Mouse (Mus musculus) heart, postnatal 4 days (tissue): ENCODE results near the gene Mcts2. TPM values are rescaled to one million over a fixed set of nuclear protein-coding genes. Genes with fewer than 3 reads are reported as not detected.
A peak's percentile ranks its signal among the peaks of the same experiment; 100 is the strongest.
"Not testable (repeated sequence)": the region's sequence is repeated elsewhere in the genome, so short reads cannot be mapped to it uniquely, and the experiment has no call there.

ENCODE experiments used
- DNase-seq: peaks from one replicate; pipeline ENCODE4 v3.0.0; 2021
- total RNA-seq, 2 experiments: library from RNA; stranded (reverse); gene quantifications; 2 replicates each; pipeline ENCODE4 v1.2.3; 2021

The Mcts2 gene
- total RNA-seq, result 10 to 100 TPM; 19.9 to 20.2 TPM

GRCm38 (mm10) chr2:152686806-152687267, at the start of gene Mcts2:
TSS of gene Mcts2 (plus strand) at chr2:152687035.
- DNase-seq, result peak; percentile 96

DNA sequence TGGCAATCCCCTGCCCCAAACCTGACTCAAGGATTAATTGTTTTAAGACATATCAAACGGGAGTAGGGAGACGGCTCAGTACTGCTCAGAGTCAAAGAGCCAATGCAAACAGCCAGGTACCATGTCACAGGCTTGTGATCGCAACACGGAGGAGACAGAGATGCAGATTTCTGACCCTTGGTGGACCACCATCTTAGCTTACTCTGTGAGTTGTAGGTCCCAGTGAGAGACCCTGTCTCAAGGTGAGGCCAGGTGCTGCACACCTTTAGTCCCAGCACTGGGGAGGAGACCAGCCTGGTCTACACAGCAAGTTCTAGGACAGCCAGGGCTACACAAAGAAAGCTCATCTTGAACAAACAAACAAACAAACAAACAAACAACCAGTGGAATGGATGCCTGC, 49.5 kb upstream of the Mcts2 start:
- DNase-seq, result peak; percentile 12

DNA sequence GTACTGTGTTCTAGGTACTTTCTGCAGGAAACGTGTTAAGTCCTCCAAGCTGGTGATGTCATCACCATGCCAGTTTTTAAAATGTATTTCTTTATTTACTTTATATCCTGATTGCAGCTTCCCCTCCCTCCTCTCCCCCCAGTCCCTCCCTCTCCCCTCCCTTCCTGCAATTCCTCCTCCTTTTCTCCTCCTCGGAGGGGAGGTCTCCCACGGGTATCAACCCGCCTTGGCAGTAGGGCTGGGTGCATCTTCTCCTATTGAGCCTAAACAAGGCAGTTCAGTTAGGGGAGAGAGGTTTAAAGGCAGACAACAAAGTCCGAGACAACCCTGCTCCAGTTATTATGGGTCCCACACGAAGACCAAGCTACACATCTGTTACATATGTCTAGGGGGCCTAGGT, 48.0 kb upstream of the Mcts2 start:
- peak; percentile 24 for DNase-seq

DNA sequence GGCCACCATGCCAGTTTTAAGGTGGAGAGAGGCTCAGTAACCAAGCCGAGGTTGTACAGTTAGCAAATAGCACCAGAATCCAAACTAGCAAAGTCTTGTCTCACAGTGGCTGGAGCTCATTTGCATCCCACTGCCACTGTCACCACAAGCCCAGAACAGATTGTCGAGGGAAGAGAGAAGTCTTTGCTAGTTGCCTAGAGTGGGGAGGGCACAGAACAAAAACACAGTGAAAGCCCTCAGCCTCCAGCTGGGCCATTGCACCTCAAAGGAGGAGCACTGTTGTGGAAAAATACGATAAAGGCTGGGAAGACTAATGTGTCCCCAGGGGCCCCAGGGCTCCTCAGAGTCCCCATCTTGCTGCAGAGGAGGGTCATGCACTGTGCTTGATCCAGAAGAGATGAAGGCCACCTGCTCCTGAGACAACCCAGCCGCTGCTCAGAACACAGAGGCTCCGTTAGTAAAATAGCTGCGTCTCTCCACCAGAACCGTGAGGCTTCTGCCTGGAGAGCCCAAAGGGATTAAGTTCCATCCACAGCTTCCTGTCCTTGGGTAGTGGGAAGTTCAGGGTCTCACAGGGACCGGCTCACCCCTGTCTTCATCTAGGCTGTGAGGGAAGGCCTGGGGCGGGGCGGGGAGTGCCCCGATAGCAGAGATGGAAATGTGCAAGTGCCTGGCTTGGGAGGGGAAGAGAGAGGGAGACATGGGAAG, 47.3 kb upstream of the Mcts2 start:
- peak; percentile 60 for DNase-seq

DNA sequence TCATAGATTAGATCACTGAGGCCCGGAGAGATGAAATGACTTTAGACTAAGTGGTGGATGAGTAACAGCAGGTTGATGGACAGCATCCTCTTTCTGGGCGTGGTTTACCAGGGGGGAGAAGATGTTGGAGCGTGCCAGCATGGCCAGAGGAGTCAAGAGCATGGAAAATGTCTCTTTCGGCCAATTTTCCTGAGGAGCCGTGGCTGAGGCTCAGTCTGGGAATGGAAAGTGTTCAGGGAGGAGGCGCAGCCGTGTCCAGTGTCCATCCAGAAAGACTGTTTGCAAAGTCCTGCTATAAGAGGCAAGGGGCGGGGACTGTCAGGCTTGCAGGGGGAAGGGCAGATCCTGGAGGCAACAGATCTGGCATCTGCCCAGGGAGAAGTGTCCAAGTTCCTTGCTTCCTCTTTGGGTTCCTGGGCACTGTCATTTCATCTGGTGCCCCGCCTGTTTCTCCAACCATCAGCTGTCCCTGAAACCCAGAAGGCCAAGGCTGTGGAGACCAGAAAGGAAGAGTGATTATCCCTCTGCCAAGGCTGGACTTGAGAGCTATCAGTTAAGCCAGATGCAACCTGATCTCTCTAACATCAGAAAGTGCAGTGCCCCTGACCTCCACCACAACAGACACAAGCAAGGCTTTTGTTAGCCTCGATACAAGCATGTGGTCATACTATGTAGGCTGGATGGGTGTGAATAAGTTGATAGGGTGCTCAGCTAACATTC, 33.8 kb upstream of the Mcts2 start:
- DNase-seq, result peak; percentile 74

DNA sequence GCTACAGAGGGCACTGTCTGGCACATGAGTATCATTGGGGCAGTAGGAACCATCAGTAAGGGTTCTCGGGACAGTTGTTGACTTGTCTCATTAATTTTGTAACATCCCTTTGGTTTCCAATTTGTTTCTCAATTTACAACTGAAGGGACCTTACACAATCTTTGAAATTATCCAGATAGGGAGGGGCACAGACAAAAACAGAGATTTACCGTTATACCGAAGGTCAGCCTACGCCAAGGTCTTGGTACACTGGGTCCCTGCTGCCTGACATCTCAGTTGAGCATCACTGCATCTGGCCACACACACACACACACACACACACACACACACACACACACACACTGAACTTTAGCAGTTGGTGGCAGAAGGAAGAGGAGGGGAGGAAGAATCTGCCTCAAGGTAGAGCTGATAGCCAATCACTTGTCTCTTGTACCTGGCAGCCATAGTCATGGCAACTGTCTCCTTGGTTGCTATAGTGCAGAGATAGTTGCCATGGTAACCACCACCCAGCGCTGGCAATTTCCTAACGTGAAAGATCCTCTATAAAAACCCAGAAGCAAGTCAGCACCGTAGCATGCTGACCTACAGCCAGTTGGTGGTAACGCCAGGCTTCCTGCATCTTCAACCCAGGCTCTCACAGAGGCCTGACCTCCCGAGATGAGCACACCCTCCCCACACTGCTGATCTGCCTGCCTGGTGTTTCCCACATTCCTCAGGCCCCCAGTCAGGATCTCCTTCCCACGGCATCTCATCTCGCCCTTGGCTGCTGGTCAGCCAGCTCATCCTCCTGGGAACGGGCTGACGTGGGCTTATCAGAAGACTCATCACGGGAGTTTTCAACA, 32.7 kb upstream of the Mcts2 start:
- peak; percentile 58 for DNase-seq

- peak; percentile 65 for DNase-seq
These were observed 29.4 kb upstream of the Mcts2 start for GRCm38 (mm10) chr2:152657398-152657797.

DNA sequence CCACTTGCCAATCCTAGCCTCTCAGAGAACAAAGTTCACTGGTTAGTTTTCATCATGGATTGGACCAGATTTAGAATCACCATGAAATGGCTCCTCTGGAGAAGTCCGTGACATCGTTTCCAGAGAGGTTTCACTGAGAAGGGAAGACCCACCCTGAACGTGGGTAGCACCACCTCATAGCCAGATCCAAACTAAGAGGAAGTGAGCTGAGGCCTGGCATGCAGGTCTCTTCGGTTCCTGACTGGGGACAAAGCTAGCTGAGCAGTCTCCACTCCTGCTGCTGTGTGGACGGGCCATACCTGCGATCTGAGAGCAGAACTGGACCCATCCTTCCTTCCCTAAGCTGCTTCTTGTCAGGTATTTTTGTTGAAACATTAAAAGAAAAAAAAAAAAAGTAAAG, 25.7 kb upstream of the Mcts2 start:
- DNase-seq, result no peak

DNA sequence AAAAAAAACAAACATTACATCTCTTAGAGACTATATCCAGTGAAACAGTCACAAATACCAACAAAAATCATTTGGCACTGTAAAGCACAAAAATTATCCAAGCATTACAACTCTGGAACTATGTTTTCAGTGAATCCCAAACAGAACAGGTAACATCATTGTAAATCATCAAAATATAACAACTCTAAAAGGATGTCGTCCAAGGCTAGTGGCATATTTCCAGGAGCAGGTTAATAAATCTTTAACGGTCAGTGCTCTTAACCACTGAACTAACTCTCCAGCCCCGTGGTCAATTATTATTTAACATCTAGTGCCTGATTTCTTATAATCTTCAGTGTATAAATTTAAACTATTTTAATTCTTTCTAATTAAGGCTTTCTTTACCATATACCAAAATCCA, 20.6 kb upstream of the Mcts2 start:
- not testable (repeated sequence) for DNase-seq

DNA sequence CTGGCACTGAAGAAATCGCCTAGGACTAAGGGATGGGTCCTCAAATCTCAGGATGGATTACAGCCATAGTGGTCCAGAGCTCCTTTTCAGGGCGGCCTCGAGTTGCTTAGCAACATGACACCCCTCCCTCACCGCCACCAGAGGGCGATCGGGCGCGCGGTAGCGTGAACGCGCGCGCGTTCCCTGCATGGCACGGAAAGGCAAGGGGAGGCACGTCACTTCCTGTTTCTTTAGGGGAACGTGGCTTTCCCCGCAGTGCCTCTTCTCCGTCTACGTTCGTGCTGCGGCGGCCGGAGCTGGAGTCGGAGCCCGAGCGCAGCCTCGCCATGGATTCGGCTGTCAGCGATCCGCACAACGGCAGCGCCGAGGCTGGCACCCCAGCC, 17.6 kb upstream of the Mcts2 start, which contains the start of gene H13:
TSS of gene H13 (plus strand) at position 206 of the 383 bp plus-strand sequence.
- DNase-seq, result peak; percentile 94

DNA sequence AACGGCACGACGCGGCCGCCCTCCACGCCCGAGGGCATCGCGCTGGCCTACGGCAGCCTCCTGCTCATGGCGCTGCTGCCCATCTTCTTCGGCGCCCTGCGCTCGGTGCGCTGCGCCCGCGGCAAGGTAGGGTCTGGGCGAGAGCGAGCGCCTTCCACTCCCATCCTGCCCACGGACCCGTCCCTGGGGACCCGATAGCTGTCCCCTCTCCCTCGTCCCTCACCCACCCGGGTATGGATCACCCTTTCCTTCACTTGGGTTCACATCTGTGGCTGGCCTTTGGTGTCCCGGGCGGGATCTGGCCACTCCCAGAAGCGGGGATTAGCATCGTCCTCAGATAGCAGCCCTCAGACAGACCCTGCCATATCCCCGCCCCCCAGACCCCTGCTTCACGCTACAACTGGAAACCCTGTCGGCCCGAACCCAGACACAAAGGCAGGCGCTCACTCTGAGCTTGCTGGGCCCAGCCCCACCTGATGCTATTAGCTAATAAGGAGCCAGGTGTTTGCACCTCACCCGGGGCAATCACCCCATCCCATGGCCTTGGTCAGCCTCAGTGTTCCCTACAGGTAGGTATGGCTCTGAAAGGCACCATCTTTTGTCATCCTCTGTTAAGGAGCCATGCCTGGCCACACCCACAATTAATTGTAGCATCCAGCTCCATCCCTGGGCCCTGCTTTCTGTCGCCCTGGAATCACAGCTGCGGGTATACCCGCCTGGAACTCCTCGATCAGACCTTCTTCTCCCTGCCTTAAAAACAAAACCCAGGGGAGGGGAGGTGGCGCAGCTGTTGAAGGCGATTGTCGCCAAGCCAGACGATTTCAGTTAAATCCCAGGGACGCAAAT, 17.0 kb upstream of the Mcts2 start:
- DNase-seq, result peak; percentile 37

DNA sequence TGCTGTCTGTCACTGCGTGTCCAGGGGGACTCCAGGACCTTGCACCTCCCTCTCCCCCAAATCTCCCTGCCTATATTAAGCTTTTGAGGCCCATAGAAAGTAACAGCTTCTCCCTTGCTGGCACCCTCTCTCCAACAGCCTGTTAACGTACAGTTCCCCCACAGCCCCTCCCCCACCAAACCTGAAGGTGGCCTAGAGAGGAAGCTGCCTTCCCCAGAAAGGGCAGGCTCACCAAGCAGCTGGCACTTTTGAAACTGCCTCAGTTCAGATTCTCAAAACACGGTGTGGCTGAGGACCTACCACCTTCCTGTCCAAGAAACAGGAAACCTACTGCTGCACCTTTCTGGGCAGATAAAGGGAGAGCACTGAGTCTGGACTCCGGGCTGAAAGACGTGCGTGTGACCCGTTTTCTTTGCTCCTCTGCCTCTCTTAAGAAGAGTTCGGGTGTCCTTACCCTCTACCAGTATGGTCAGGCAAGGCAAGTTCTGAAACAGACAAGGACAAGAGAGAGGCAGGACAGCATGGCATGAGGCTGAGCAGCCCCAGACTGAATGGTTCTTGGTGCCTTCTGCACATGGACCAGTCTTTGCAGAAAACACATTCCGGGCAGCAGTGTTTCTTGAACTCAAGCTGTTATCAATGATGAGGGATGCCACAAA, 15.7 kb upstream of the Mcts2 start:
- DNase-seq, result no peak

DNA sequence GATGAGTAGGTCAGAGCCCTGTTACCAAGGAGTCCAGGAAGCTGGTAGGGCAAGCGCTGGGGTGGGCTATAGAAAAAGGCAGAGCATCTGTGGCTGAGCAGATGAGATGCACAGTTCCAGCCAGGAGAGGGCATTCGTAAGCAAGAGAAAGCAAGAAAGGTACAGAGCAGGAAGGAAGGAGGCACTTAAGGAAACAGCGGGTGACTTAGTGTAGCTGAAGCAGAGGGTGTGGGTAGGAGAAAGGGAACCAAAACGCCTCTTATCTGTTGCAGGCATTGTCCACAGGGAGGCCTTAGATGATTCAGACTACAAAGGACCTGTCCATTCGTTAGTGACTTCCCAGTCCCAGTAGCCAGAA, 15.2 kb upstream of the Mcts2 start:
- peak; percentile 39 for DNase-seq

GRCm38 (mm10) chr2:152672166-152672565, 14.7 kb upstream of the Mcts2 start:
- DNase-seq, result no peak

DNA sequence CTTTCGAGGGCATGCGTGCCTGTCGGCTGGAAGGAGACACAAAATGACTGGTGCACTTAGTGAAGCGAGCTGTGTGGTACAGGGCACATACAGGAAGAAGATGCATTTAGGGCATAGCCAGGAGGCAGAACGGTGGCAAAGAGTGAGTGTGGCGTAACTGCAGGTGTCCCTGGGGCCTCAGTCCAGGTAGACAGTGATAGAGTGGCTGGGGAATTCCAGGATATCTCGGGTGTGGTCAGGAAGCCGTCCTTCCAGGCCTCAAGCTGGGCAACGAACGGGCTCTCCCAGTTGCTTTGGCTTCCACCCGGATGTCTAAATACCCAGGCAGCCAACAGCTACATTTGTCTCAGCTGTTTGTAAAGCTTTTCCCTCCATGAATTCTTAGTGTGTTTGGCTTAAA, 12.7 kb upstream of the Mcts2 start:
- no peak for DNase-seq

DNA sequence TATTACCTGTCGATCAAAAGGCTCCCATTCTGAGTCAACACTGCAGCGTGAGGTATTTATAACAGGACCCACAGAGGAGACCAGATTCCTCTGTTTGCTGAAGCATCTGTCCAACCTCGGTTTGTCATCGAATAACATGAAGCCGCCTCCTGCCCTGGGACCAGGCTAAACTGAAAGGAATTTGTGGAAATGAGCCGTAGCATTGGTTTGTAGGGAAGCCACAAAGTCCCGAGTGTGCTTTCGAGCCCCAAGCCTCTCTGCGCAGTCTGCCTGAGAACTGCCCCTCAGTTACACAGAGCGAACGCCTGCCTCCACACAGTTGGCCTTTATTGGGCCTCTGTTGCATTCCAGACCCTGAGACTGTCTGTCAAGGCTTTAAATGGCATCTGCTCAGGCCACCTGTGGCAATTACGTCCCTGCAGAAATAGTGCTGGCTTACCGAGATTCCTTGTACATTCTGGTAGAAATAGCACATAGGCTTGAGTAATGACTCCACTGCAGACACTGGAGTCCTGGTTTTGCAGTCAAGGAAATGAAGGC, 11.5 kb upstream of the Mcts2 start:
- no peak for DNase-seq

DNA sequence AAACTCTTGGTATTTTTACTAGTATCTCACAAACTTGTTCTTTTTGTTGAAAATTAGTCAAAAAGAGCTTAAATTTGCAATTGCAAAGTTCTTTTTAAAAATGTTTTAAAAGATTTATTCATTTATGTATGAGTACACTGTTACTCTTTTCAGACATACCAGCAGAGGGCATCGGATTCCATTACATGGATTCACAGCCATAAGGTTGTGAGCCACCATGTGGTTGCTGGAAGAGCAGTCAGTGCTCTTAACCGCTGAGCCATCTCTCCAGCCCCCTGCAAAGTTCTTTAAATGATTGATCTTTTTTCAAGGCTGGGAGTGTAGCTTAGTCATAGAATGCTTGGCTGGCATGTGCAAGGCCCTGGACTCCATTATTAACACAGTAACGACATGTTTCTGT, 8.5 kb upstream of the Mcts2 start:
- peak; percentile 52 for DNase-seq

DNA sequence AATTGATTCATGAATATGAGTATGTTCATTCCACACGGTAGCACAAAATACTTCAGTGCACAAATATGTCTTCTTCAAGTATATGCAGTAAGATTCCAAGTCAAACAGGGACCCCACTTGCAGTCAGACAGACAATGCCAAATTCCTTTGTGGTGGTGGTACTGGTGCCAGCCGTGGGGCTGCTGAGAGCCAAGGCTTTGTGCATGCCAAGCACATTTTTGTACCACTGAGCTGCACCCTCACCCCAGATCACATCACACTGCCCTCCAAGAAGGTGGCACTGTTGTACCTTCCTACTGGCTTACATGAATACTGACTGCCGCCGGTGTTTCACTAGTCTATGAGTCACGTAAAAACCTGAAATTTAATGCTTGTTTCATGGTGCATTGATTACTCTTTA, 7.9 kb upstream of the Mcts2 start:
- DNase-seq, result no peak

GRCm38 (mm10) chr2:152679701-152680355, 7.0 kb upstream of the Mcts2 start:
- DNase-seq, result no peak

GRCm38 (mm10) chr2:152683086-152683485, 3.7 kb upstream of the Mcts2 start:
- no peak for DNase-seq

DNA sequence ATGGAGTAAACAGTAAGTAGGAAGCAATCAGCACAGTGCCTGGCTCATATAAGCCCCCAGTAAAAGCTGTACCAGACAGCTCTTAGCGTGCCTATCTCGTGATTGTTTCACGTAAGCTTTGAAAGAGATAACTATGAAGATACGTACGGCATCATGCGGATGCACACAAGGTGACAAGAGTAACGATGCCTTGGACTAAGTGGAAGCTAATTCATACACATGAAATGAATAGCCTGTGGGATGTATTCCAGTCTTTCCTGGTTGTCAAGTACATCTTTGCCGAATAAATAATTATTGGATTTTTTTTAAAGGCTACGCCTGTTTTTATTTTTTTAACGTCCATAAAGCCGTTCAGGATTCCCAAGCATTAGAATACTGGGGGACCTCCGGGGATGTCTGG, 436 bp upstream of the Mcts2 start:
- DNase-seq, result no peak
